Mouse (Mus musculus) testis, postnatal 14 days (tissue): ENCODE results near the gene Coa5.

Experiments used
- DNase-seq: peaks from one replicate; pipeline ENCODE4 v3.0.0; 2021; ENCODE audit warnings: low spot score

Coa5 gene

GRCm38 (mm10) chr1:37368125-37368524 is 61.8 kb downstream of the Coa5 start:
- DNase-seq = no peak
